Mouse (Mus musculus) MEL (cell line): ENCODE results near the gene Ttc6.

ENCODE experiments used
- CHD1 ChIP-seq: IDR thresholded peaks from 2 replicates; pipeline ENCODE4 v1.6.1; 2012; ENCODE audit warnings: low read depth, mild to moderate bottlenecking, inconsistent platforms, low read length, improper control_type of control experiment
- EP300 ChIP-seq, 2 experiments: IDR thresholded peaks; 2 replicates each; pipeline ENCODE4 v1.6.1; 2011; ENCODE audit warnings: improper control_type of control experiment in 2 of 2, low read length in 2 of 2, low read depth in 1 of 2, mild to moderate bottlenecking in 1 of 2
- GATA1 ChIP-seq: IDR thresholded peaks from 2 replicates; pipeline ENCODE4 v1.6.1; 2011; ENCODE audit warnings: low read depth, low read length, improper control_type of control experiment
- MXI1 ChIP-seq: IDR thresholded peaks from 2 replicates; pipeline ENCODE4 v1.6.1; 2011; ENCODE audit warnings: mild to moderate bottlenecking, low read depth, low read length, improper control_type of control experiment
- NELFE ChIP-seq: IDR thresholded peaks from 2 replicates; pipeline ENCODE4 v1.6.1; 2011; ENCODE audit warnings: low read depth, low read length, improper control_type of control experiment
- POLR2A ChIP-seq, 2 experiments: IDR thresholded peaks; 2 replicates each; pipeline ENCODE4 v1.6.1; 2011 to 2012; ENCODE audit warnings: low read length in 2 of 2, mild to moderate bottlenecking in 2 of 2, control low read depth in 1 of 2, improper control_type of control experiment in 1 of 2, low read depth in 1 of 2, moderate library complexity in 1 of 2; ENCODE audit not compliant: control insufficient read depth in 1 of 2, insufficient read depth in 1 of 2, poor library complexity in 1 of 2
- ZC3H11A ChIP-seq: IDR thresholded peaks from 2 replicates; pipeline ENCODE4 v1.6.1; 2012; ENCODE audit warnings: low read depth, mild to moderate bottlenecking, inconsistent platforms, low read length, improper control_type of control experiment

DNA sequence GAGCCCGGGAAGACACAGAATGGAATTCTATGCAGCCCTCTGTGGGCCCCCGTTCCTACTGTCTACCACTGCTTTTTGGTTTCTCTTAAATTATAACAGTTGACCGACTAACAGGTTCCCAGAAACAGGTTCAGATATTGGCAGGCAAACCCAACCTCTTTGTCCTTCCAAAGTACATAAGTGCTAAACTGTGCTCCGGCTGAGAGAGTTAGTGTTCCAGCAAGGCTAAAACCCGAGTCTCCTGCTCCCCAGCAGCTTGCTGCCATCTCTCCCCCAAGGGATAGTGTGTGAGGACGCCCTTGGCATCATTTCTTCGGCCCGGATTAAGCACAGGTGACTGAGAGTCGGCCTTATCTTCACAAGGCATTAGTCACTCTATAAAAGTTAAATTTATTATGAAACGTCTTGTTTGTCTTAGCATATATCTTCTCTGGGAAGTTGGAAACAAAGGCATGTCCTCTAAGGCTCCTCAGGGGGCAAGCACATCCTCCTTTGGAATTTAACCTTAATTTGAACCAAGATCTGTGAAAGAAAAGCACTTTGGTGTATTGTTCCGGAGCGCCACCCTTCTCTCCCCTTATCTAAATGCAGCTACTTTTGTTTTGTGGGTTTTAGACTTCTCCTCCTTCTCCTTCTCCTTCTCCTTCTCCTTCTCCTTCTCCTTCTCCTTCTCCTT is 48.1 kb upstream of the Ttc6 start:
- no peak for TF ChIP-seq CHD1
- TF ChIP-seq GATA1, result no peak
- TF ChIP-seq ZC3H11A, result no peak
- no peak for TF ChIP-seq NELFE
- TF ChIP-seq POLR2A (IDR thresholded peaks at IDR 0.05; ENCODE audit: control insufficient read depth in 1 of 2, insufficient read depth in 1 of 2, low read depth in 1 of 2, low read length in 2 of 2, poor library complexity in 1 of 2), result no peak
- no peak for TF ChIP-seq MXI1
- no peak for TF ChIP-seq EP300 (IDR thresholded peaks at IDR 0.05; ENCODE audit: low read depth in 1 of 2, low read length in 2 of 2)
